Mouse (Mus musculus) urinary bladder, postnatal 25 days (tissue): Measurements from ENCODE around the gene Slc2a12.

Experiments
- DNase-seq: peaks from one replicate; pipeline ENCODE4 v3.0.0; 2022; ENCODE audit warnings: low spot score

Gene Slc2a12

GRCm38 (mm10) chr10:22660286-22661000 is 15.6 kb downstream of the Slc2a12 start:
- DNase-seq = no peak

GRCm38 (mm10) chr10:22668509-22668908 is 23.7 kb downstream of the Slc2a12 start:
- DNase-seq = no peak

- no peak for DNase-seq
Observed at GRCm38 (mm10) chr10:22674176-22674575, 29.4 kb downstream of the Slc2a12 start.

- no peak for DNase-seq
Observed at GRCm38 (mm10) chr10:22675848-22676630, 31.2 kb downstream of the Slc2a12 start.

- DNase-seq = peak; percentile 24
Observed at GRCm38 (mm10) chr10:22696236-22696635, 51.4 kb downstream of the Slc2a12 start.

GRCm38 (mm10) chr10:22696864-22697263 is 52.1 kb downstream of the Slc2a12 start:
- DNase-seq = no peak

GRCm38 (mm10) chr10:22698158-22698953 is 53.5 kb downstream of the Slc2a12 start:
- DNase-seq = peak; percentile 39

- no peak for DNase-seq
Observed at GRCm38 (mm10) chr10:22699487-22700335, 54.9 kb downstream of the Slc2a12 start.

- DNase-seq = no peak
Observed at GRCm38 (mm10) chr10:22700773-22701172, 56.0 kb downstream of the Slc2a12 start.

DNA sequence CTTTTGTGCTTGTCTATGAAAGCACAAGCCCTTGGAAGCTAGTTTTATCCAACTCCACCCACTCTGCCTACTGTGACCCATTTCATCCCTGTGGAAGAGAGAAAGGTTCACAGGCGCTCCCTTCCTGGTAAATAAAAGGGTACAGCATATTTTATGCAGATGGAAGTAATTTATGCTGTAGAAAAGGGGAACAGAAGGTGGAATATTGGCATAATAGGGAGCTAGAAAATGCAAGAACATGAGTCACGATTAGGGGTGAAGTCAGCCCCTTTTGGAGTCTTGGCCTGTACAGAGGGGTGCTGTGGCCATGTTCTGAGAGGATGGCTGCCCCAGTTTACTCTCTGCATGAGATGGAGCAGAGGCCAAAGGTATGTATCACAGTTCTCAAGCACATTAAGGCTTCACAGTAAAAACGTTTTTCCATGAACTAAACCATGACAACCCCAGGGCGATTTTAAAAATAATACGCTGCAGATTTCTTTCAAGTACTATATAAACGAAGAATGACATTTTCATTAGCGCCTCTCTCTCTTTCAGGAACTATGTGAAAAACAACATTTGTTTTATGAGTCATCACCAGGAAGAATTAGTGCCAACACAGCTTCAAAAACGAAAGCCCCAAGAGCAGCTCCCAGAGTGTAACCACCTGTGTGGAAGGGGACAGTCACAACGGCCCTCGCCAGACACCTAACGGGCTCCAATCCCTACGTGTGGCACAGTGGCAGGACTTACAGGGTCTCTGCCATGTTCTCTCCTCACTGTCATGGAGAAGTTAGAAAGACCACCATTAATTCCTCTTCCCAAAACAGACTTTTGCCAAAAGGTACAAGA is 56.9 kb downstream of the Slc2a12 start:
- no peak for DNase-seq

GRCm38 (mm10) chr10:22703844-22704243 is 59.0 kb downstream of the Slc2a12 start:
- no peak for DNase-seq

DNA sequence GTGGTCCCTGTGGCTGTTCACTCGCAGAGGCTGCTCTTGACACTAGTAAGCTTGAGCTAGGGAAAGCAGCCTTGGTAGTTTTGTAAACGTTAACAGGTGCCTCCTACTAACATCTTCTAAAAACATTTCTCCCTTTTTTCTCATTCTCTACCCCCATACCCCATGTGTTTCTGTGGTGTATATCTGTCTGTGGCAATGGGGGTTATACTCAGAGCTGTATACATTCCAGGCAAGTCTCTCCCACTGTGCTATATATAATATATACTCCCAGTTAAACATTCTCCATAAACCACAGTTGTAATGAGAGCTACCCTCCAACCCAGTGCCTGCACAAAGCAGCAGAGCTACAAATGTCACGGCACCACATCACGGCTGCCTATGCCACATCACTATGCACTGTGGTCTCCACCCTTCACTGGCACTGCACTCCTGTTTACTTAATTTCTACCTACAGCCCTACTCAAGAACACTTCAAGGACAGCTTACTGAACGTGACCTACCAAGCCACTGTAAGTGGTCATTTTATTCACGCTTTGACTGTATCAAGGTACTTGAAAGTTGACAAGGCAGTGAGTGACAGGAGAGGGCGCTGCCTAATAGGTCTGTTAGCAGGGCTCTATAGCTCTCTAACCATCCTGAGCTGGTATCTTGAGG is 63.5 kb downstream of the Slc2a12 start:
- no peak for DNase-seq

- no peak for DNase-seq
Observed at GRCm38 (mm10) chr10:22710173-22710777, 65.5 kb downstream of the Slc2a12 start.

DNA sequence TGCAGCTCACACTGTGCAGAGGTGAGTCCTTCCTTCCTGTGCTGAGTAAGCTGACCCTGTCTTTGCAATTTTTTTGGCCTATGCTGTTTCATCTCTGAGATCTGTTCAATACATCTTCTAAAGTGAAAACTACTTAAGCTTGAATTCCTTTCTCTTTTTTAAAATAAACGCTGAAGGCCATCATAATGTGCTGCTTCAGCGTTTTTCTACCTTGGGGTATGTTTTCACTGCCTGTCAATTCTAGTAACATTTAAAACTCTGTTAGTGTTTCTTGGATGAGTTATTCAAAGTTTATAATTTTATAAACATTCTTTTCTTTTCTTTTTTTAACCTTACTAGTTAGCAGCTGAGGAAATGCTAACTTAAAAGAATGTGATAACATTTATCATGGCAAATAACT is 68.1 kb downstream of the Slc2a12 start:
- DNase-seq = no peak

GRCm38 (mm10) chr10:22714520-22714919 is 69.7 kb downstream of the Slc2a12 start:
- peak; percentile 58 for DNase-seq

GRCm38 (mm10) chr10:22718475-22718874 is 73.7 kb downstream of the Slc2a12 start:
- DNase-seq = no peak

DNA sequence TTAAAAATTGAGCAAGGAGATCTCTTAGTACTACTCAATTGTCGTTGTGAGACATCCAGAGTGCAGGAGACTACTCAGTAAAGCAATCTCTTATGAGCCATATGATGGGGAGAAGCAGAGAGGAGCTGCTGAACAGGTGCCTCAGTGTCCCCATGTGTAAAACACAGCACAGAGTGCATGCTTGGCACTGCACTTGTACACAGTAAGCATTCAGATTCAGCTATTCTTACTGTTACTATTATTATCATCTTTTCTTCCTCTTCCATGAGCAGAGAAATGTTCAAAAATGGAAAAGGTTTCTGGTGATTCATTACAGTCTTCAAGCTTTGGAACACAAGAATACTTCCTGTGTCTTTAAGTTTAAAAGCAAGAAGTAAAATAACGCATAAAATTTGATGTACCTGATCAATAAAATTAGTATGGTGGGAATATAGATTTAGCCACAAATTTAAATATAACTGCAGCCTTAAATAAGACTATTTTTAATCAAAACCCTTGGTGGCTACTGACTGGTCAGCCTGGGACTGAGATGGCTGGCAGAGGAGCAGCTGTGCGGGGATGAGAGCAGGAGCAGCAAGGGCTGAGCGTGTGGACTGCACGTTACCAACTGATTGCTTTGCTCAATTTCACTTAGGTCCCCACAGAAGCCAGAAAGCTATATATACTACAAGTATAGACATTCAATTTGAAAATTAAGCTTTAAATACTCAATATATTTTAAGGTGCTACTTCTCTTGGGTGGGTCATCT is 76.1 kb downstream of the Slc2a12 start:
- DNase-seq = no peak

DNA sequence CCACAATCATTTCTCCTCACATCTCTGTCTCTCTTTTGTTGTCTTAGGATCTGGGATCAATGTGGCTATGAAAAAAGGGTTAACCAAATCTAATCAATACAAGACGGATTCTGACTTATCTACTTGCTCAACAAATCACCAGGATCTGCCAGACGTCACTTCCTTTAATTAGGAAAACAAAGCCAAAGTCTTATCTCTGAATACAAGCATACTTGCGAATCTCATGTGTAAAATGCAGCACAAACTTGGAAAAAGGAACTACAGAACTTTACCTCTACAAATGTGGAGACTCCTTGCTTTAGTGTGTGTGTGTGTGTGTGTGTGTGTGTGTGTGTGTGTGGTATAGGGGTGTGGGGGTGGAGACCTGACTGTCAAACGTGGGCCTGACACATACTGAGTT is 80.4 kb downstream of the Slc2a12 start:
- no peak for DNase-seq

DNA sequence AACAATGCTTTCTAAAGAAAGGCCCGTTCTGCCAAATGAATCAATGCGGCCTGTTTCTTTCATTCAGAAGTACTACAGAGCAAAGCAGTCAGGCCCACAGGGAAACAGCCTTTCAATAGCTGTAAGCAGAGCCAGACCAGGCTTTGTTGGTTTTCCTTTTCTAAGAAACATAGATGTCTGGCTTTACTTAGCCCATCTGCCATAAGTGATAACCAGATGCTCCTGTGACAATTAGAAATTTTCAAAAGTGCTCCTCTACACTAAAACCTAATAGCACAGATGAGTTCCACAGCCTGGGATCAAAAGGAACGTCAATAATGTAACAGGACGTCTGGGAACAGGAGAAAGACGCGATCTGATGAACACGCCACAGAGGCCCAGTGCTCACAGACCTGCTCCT is 81.5 kb downstream of the Slc2a12 start:
- DNase-seq = no peak
